Mouse (Mus musculus) layer of hippocampus, adult 2 months (tissue): ENCODE measurements at regions not wholly inside any gene's neighbourhood (a gene's known extent, or its start where the extent isn't known, plus 50 kb on each side); places are given as distances from the start of the nearest gene placed in this dataset.

ENCODE experiments used
- DNase-seq, 2 experiments: peaks; one replicate each; pipeline ENCODE4 v3.0.0; 2022; ENCODE audit warnings: low spot score in 2 of 2
- H3K27ac ChIP-seq: fragments of 200-600 bp; 2 replicates; pipeline ENCODE4 v1.8.1; 2022
- H3K4me3 ChIP-seq: fragments of 200-600 bp; 2 replicates; pipeline ENCODE4 v1.8.1; 2022; ENCODE audit warnings: mild to moderate bottlenecking
- CTCF ChIP-seq: fragments of 200-600 bp; conservative IDR thresholded peaks from 2 replicates; pipeline ENCODE4 v1.8.1; 2022; ENCODE audit warnings: antibody characterized with exemption, mild to moderate bottlenecking, moderate library complexity

- no peak for DNase-seq
- H3K4me3 ChIP-seq, result no peak overlapping the region
- TF ChIP-seq CTCF, result no peak
- no peak overlapping the region for H3K27ac ChIP-seq
These were observed 484.5 kb upstream of the Kcnab2 start for GRCm38 (mm10) chr4:152962165-152962564.

- no peak for DNase-seq
- TF ChIP-seq CTCF, result no peak
- no peak overlapping the region for H3K27ac ChIP-seq
- no peak overlapping the region for H3K4me3 ChIP-seq
These were observed 484.0 kb upstream of the Kcnab2 start for GRCm38 (mm10) chr4:152961677-152962076.

- Histone ChIP-seq H3K4me3 (no peak overlapping the region), H3K27ac (peak overlapping the region; percentile 46)
- DNase-seq, result peak; percentile 42 to 45
- peak; percentile 51 for TF ChIP-seq CTCF
These were observed 482.1 kb upstream of the Kcnab2 start for GRCm38 (mm10) chr4:152959627-152960230.

- DNase-seq, result no peak
- H3K27ac ChIP-seq, result no peak overlapping the region
- no peak overlapping the region for H3K4me3 ChIP-seq
- no peak for TF ChIP-seq CTCF
These were observed 475.7 kb upstream of the Kcnab2 start for GRCm38 (mm10) chr4:152953237-152953974.

- no peak for DNase-seq
- Histone ChIP-seq H3K27ac (no peak overlapping the region), H3K4me3 (no peak overlapping the region)
- TF ChIP-seq CTCF, result no peak
These were observed 471.3 kb upstream of the Kcnab2 start for GRCm38 (mm10) chr4:152948956-152949355.

- DNase-seq, result no peak
- Histone ChIP-seq H3K27ac (no peak overlapping the region), H3K4me3 (no peak overlapping the region)
- no peak for TF ChIP-seq CTCF
These were observed 463.5 kb upstream of the Kcnab2 start for GRCm38 (mm10) chr4:152941159-152941558.

- no peak overlapping the region for H3K27ac ChIP-seq
These were observed 458.9 kb upstream of the Kcnab2 start for GRCm38 (mm10) chr4:152936614-152937013.

GRCm38 (mm10) chr4:152935484-152935883, 457.8 kb upstream of the Kcnab2 start:
- no peak overlapping the region for H3K4me3 ChIP-seq
- no peak overlapping the region for H3K27ac ChIP-seq
- no peak for TF ChIP-seq CTCF
- DNase-seq, result no peak

More at GRCm38 (mm10) chr4:152936614-152937013, 458.9 kb upstream of the Kcnab2 start:
- DNase-seq, result no peak
- no peak for TF ChIP-seq CTCF
- H3K4me3 ChIP-seq, result no peak overlapping the region

GRCm38 (mm10) chr4:152928422-152928985, 450.8 kb upstream of the Kcnab2 start:
- DNase-seq, result no peak
- H3K27ac ChIP-seq, result no peak overlapping the region
- H3K4me3 ChIP-seq, result no peak overlapping the region
- no peak for TF ChIP-seq CTCF

GRCm38 (mm10) chr4:152920261-152920660, 442.6 kb upstream of the Kcnab2 start:
- TF ChIP-seq CTCF, result no peak
- Histone ChIP-seq H3K27ac (no peak overlapping the region), H3K4me3 (no peak overlapping the region)
- DNase-seq, result no peak

GRCm38 (mm10) chr4:152919851-152920250, 442.2 kb upstream of the Kcnab2 start:
- DNase-seq, result no peak
- Histone ChIP-seq H3K4me3 (no peak overlapping the region), H3K27ac (no peak overlapping the region)
- TF ChIP-seq CTCF, result no peak

GRCm38 (mm10) chr4:152916576-152916975, 438.9 kb upstream of the Kcnab2 start:
- no peak overlapping the region for H3K27ac ChIP-seq
- H3K4me3 ChIP-seq, result no peak overlapping the region
- no peak for DNase-seq
- no peak for TF ChIP-seq CTCF

- no peak for DNase-seq
- Histone ChIP-seq H3K27ac (no peak overlapping the region), H3K4me3 (no peak overlapping the region)
- no peak for TF ChIP-seq CTCF
These were observed 435.8 kb upstream of the Kcnab2 start for GRCm38 (mm10) chr4:152913497-152913896.

- Histone ChIP-seq H3K27ac (no peak overlapping the region), H3K4me3 (no peak overlapping the region)
- no peak for DNase-seq
- TF ChIP-seq CTCF, result no peak
These were observed 435.2 kb upstream of the Kcnab2 start for GRCm38 (mm10) chr4:152912846-152913245.
